Mouse (Mus musculus): Measurements from ENCODE around the gene Vhl. TPM values are rescaled to one million over a fixed set of nuclear protein-coding genes. Genes with fewer than 3 reads are reported as not detected.

Vhl gene
- polyA plus RNA-seq (2012; rRNA removed) = 222 and 254 TPM in 2 replicates

GRCm38 (mm10) chr6:113623941-113624751 lies at the start of gene Vhl:
Gene Vhl, plus strand, starts transcription at chr6:113623959.
- TF ChIP-seq POLR2A (IDR thresholded peaks at IDR 0.05; ENCODE audit: control insufficient read depth, low read depth, low read length) = peak; percentile 50
- TF ChIP-seq CTCF (IDR thresholded peaks at IDR 0.05; ENCODE audit: control insufficient read depth, insufficient read depth, insufficient replicate concordance, low read depth, low read length) = no peak
- peaks cover 2% of the 10 kb centered on the region for H3K4me1 ChIP-seq (ENCODE audit: control insufficient read depth, insufficient read depth, low read length)
- H3K4me3 ChIP-seq (ENCODE audit: control insufficient read depth, low read depth, low read length) = peak within 1 kb of the TSS; percentile 98
- no peaks in the 10 kb centered on the region for H3K27me3 ChIP-seq (ENCODE audit: control insufficient read depth, insufficient read depth, low read length)
- H3K36me3 ChIP-seq (ENCODE audit: control insufficient read depth, insufficient read depth, low read length) = peaks cover 1% of the 10 kb centered on the region
- peak within 1 kb of the TSS; percentile 96 for H3K27ac ChIP-seq (ENCODE audit: control insufficient read depth, insufficient read depth, low read depth, low read length)

- H3K4me1 ChIP-seq (ENCODE audit: control insufficient read depth, insufficient read depth, low read length) = no peaks in the 10 kb centered on the region
- no peaks in the 10 kb centered on the region for H3K27me3 ChIP-seq (ENCODE audit: control insufficient read depth, insufficient read depth, low read length)
- TF ChIP-seq CTCF (IDR thresholded peaks at IDR 0.05; ENCODE audit: control insufficient read depth, insufficient read depth, insufficient replicate concordance, low read depth, low read length) (no peak), POLR2A (IDR thresholded peaks at IDR 0.05; ENCODE audit: control insufficient read depth, low read depth, low read length) (no peak)
- H3K36me3 ChIP-seq (ENCODE audit: control insufficient read depth, insufficient read depth, low read length) = peaks cover 4% of the 10 kb centered on the region
- no peak overlapping the region for H3K27ac ChIP-seq (ENCODE audit: control insufficient read depth, insufficient read depth, low read depth, low read length)
- no peak overlapping the region for H3K4me3 ChIP-seq (ENCODE audit: control insufficient read depth, low read depth, low read length)
Observed at GRCm38 (mm10) chr6:113576044-113576443, 47.7 kb upstream of the Vhl start.

GRCm38 (mm10) chr6:113579306-113579705 lies 44.5 kb upstream of the Vhl start:
- H3K27ac ChIP-seq (ENCODE audit: control insufficient read depth, insufficient read depth, low read depth, low read length) = no peak overlapping the region
- H3K4me1 ChIP-seq (ENCODE audit: control insufficient read depth, insufficient read depth, low read length) = no peaks in the 10 kb centered on the region
- no peak overlapping the region for H3K4me3 ChIP-seq (ENCODE audit: control insufficient read depth, low read depth, low read length)
- no peaks in the 10 kb centered on the region for H3K27me3 ChIP-seq (ENCODE audit: control insufficient read depth, insufficient read depth, low read length)
- TF ChIP-seq CTCF (IDR thresholded peaks at IDR 0.05; ENCODE audit: control insufficient read depth, insufficient read depth, insufficient replicate concordance, low read depth, low read length) = no peak
- no peak for TF ChIP-seq POLR2A (IDR thresholded peaks at IDR 0.05; ENCODE audit: control insufficient read depth, low read depth, low read length)
- H3K36me3 ChIP-seq (ENCODE audit: control insufficient read depth, insufficient read depth, low read length) = no peaks in the 10 kb centered on the region; the same call in none of the 2 replicates

DNA sequence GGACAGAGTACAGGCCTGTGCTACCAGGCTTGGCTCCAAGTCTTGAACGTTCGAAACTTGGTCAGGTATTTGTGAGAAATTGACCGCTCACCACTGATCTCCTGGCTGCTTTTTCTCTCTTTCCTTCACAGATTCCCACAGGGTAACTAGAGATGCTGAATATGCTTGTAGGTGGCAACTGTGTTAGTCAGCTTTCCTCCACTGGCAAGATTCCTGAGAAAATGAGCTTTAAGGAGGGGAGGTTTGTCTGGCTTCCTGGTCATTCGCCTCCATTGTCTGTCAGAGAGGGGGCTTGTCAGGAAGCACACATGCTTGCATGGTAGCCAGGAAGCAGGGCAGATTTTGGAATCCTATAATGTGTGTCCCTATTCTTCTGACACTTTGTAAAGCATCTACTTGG lies 40.7 kb upstream of the Vhl start:
- no peak overlapping the region for H3K27ac ChIP-seq (ENCODE audit: control insufficient read depth, insufficient read depth, low read depth, low read length)
- no peak for TF ChIP-seq POLR2A (IDR thresholded peaks at IDR 0.05; ENCODE audit: control insufficient read depth, low read depth, low read length)
- no peak for TF ChIP-seq CTCF (IDR thresholded peaks at IDR 0.05; ENCODE audit: control insufficient read depth, insufficient read depth, insufficient replicate concordance, low read depth, low read length)
- H3K27me3 ChIP-seq (ENCODE audit: control insufficient read depth, insufficient read depth, low read length) = no peaks in the 10 kb centered on the region
- no peaks in the 10 kb centered on the region for H3K4me1 ChIP-seq (ENCODE audit: control insufficient read depth, insufficient read depth, low read length)
- H3K4me3 ChIP-seq (ENCODE audit: control insufficient read depth, low read depth, low read length) = no peak overlapping the region
- peaks cover 4% of the 10 kb centered on the region for H3K36me3 ChIP-seq (ENCODE audit: control insufficient read depth, insufficient read depth, low read length)

GRCm38 (mm10) chr6:113585065-113585464 lies 38.7 kb upstream of the Vhl start:
- Histone ChIP-seq H3K36me3 (ENCODE audit: control insufficient read depth, insufficient read depth, low read length) (peaks cover 4% of the 10 kb centered on the region), H3K4me3 (ENCODE audit: control insufficient read depth, low read depth, low read length) (no peak overlapping the region), H3K27ac (ENCODE audit: control insufficient read depth, insufficient read depth, low read depth, low read length) (no peak overlapping the region), H3K27me3 (ENCODE audit: control insufficient read depth, insufficient read depth, low read length) (no peaks in the 10 kb centered on the region), H3K4me1 (ENCODE audit: control insufficient read depth, insufficient read depth, low read length) (no peaks in the 10 kb centered on the region)
- no peak for TF ChIP-seq CTCF (IDR thresholded peaks at IDR 0.05; ENCODE audit: control insufficient read depth, insufficient read depth, insufficient replicate concordance, low read depth, low read length)
- no peak for TF ChIP-seq POLR2A (IDR thresholded peaks at IDR 0.05; ENCODE audit: control insufficient read depth, low read depth, low read length)

- Histone ChIP-seq H3K4me1 (ENCODE audit: control insufficient read depth, insufficient read depth, low read length) (no peaks in the 10 kb centered on the region), H3K36me3 (ENCODE audit: control insufficient read depth, insufficient read depth, low read length) (peaks cover 4% of the 10 kb centered on the region), H3K4me3 (ENCODE audit: control insufficient read depth, low read depth, low read length) (no peak overlapping the region), H3K27me3 (ENCODE audit: control insufficient read depth, insufficient read depth, low read length) (no peaks in the 10 kb centered on the region), H3K27ac (ENCODE audit: control insufficient read depth, insufficient read depth, low read depth, low read length) (no peak overlapping the region)
- TF ChIP-seq CTCF (IDR thresholded peaks at IDR 0.05; ENCODE audit: control insufficient read depth, insufficient read depth, insufficient replicate concordance, low read depth, low read length) (no peak), POLR2A (IDR thresholded peaks at IDR 0.05; ENCODE audit: control insufficient read depth, low read depth, low read length) (no peak)
Observed at GRCm38 (mm10) chr6:113586466-113587183, 37.1 kb upstream of the Vhl start.

- TF ChIP-seq CTCF (IDR thresholded peaks at IDR 0.05; ENCODE audit: control insufficient read depth, insufficient read depth, insufficient replicate concordance, low read depth, low read length) = no peak
- TF ChIP-seq POLR2A (IDR thresholded peaks at IDR 0.05; ENCODE audit: control insufficient read depth, low read depth, low read length) = no peak
- H3K36me3 ChIP-seq (ENCODE audit: control insufficient read depth, insufficient read depth, low read length) = no peaks in the 10 kb centered on the region
- no peak overlapping the region for H3K27ac ChIP-seq (ENCODE audit: control insufficient read depth, insufficient read depth, low read depth, low read length)
- H3K27me3 ChIP-seq (ENCODE audit: control insufficient read depth, insufficient read depth, low read length) = no peaks in the 10 kb centered on the region
- no peaks in the 10 kb centered on the region for H3K4me1 ChIP-seq (ENCODE audit: control insufficient read depth, insufficient read depth, low read length)
- no peak overlapping the region for H3K4me3 ChIP-seq (ENCODE audit: control insufficient read depth, low read depth, low read length)
Observed at GRCm38 (mm10) chr6:113592637-113593036, 31.1 kb upstream of the Vhl start.

Data from testis, adult 2 months (tissue).